Mouse (Mus musculus) limb, embryonic 11.5 days (tissue): ENCODE results near the gene Yif1b. TPM values are rescaled to one million over a fixed set of nuclear protein-coding genes. Genes with fewer than 3 reads are reported as not detected.
"Not testable (repeated sequence)": the region's sequence is repeated elsewhere in the genome, so short reads cannot be mapped to it uniquely, and the experiment has no call there.

Experiments
- ATAC-seq: fragments of 200-750 bp; cut with Nextera tagmentation; 2 replicates; pipeline ENCODE4 v1.8.0; 2017; ENCODE audit warnings: low read depth; ENCODE audit not compliant: insufficient number of reproducible peaks, low FRiP score, low TSS enrichment
- DNase-seq: peaks from one replicate; pipeline ENCODE4 v3.0.0-alpha.2; 2015; ENCODE audit warnings: low spot score
- H3K27ac ChIP-seq: fragments of 300-500 bp; sonication (generic); replicated peaks from 2 replicates; pipeline ENCODE4 v1.5.1; 2014; ENCODE audit warnings: low read depth, mild to moderate bottlenecking, low read length
- H3K27me3 ChIP-seq: fragments of 300-500 bp; sonication (generic); 2 replicates; pipeline ENCODE4 v1.6.1; 2014; ENCODE audit warnings: mild to moderate bottlenecking, low read length, mixed read lengths; ENCODE audit not compliant: control insufficient read depth, insufficient read depth
- H3K36me3 ChIP-seq: fragments of 300-500 bp; sonication (generic); 2 replicates; pipeline ENCODE4 v1.6.1; 2014; ENCODE audit warnings: mild to moderate bottlenecking, low read length, moderate library complexity, mixed read lengths; ENCODE audit not compliant: control insufficient read depth, insufficient read depth
- H3K4me1 ChIP-seq: fragments of 300-500 bp; sonication (generic); 2 replicates; pipeline ENCODE4 v1.6.1; 2014; ENCODE audit warnings: low read length, mixed read lengths; ENCODE audit not compliant: control insufficient read depth, insufficient read depth
- H3K4me2 ChIP-seq: fragments of 300-500 bp; sonication (generic); 2 replicates; pipeline ENCODE4 v1.6.1; 2014; ENCODE audit warnings: low read depth, mild to moderate bottlenecking, moderate library complexity; ENCODE audit not compliant: severe bottlenecking
- H3K4me3 ChIP-seq: fragments of 300-500 bp; sonication (generic); 2 replicates; pipeline ENCODE4 v1.5.1; 2014; ENCODE audit warnings: low read depth, low read length
- H3K9ac ChIP-seq: fragments of 300-500 bp; sonication (generic); 2 replicates; pipeline ENCODE4 v1.6.1; 2014; ENCODE audit warnings: mild to moderate bottlenecking, low read length
- H3K9me3 ChIP-seq: fragments of 300-500 bp; sonication (generic); 2 replicates; pipeline ENCODE4 v1.6.1; 2016; ENCODE audit warnings: low read length; ENCODE audit not compliant: control insufficient read depth
- WGBS: fragments of 180-500 bp; shearing (Covaris S2); extraction: QIAGEN DNeasy Blood & Tissue Kit; methylation state at CpG from one replicate; pipeline ENCODE4 v1.1.7; 2014; 5-methylcytosine and 5-hydroxymethylcytosine counted together
- polyA plus RNA-seq: library from polyadenylated mRNA; unstranded; fragments of >200 nt; fragmentation: Nextera tagmentation; extraction: Ambion mirVana; gene quantifications from 2 replicates; pipeline ENCODE4 v1.2.1, GENCODE M21; 2014

Gene Yif1b
- polyA plus RNA-seq, result 90.8 and 101 TPM in 2 replicates

GRCm38 (mm10) chr7:29238019-29238967 is at the start of gene Yif1b:
Gene Yif1b (plus strand): TSS chr7:29238329.
- no peaks in the 10 kb centered on the region for H3K36me3 ChIP-seq
- under 1% methylated on average over 60 of the region's 60 CpGs for WGBS
- ATAC-seq, result peak; percentile 98

GRCm38 (mm10) chr7:29194230-29194629 is 43.9 kb upstream of the Yif1b start:
- H3K4me1 ChIP-seq, H3K27me3 ChIP-seq: not testable (repeated sequence)

More at GRCm38 (mm10) chr7:29238019-29238967, at the start of gene Yif1b:
- Histone ChIP-seq H3K9me3 (no peaks in the 10 kb centered on the region), H3K4me2 (peak within 1 kb of the TSS; percentile 75), H3K27me3 (no peaks in the 10 kb centered on the region), H3K4me1 (peaks cover 2% of the 10 kb centered on the region; the same call in 1 of the 2 replicates), H3K9ac (peak within 1 kb of the TSS; percentile 72), H3K4me3 (peak within 1 kb of the TSS; percentile 59), H3K27ac (peak within 1 kb of the TSS; percentile 52; the same call in 1 of the 2 replicates)
- DNase-seq, result peak; percentile 99

GRCm38 (mm10) chr7:29202577-29202976 is 35.6 kb upstream of the Yif1b start:
- Histone ChIP-seq H3K4me3 (no peak overlapping the region), H3K27ac (no peak overlapping the region)
- 87% methylated on average over 6 of the region's 6 CpGs for whole genome bisulfite sequencing

More at GRCm38 (mm10) chr7:29194230-29194629, 43.9 kb upstream of the Yif1b start:
- not testable (repeated sequence) for H3K4me2 ChIP-seq, H3K9ac ChIP-seq, H3K27ac ChIP-seq, H3K9me3 ChIP-seq, H3K4me3 ChIP-seq, DNase-seq, ATAC-seq, H3K36me3 ChIP-seq
- 95% methylated on average over 1 of the region's 1 CpGs for WGBS

GRCm38 (mm10) chr7:29211013-29211412 is 27.1 kb upstream of the Yif1b start:
- not testable (repeated sequence) for DNase-seq, H3K4me1 ChIP-seq, H3K4me2 ChIP-seq, H3K9ac ChIP-seq, H3K27ac ChIP-seq, H3K36me3 ChIP-seq, H3K9me3 ChIP-seq, H3K27me3 ChIP-seq, ATAC-seq
- 26% methylated on average over 15 of the region's 15 CpGs for WGBS
- peak overlapping the region; percentile 3; the same call in 1 of the 2 replicates for H3K4me3 ChIP-seq

More at GRCm38 (mm10) chr7:29202577-29202976, 35.6 kb upstream of the Yif1b start:
- ATAC-seq (no peak), DNase-seq (no peak)
- H3K9ac ChIP-seq, result no peak overlapping the region
- H3K4me2 ChIP-seq, result no peak overlapping the region
- H3K36me3 ChIP-seq, result no peaks in the 10 kb centered on the region
- no peaks in the 10 kb centered on the region for H3K4me1 ChIP-seq
- H3K9me3 ChIP-seq, result no peaks in the 10 kb centered on the region
- H3K27me3 ChIP-seq, result no peaks in the 10 kb centered on the region

GRCm38 (mm10) chr7:29211415-29212198 is 26.5 kb upstream of the Yif1b start:
- no peak overlapping the region for H3K9ac ChIP-seq
- 3% methylated on average over 34 of the region's 34 CpGs for WGBS
- peak; percentile 60; the same call in 1 of the 2 replicates for ATAC-seq

GRCm38 (mm10) chr7:29212199-29212765 is 25.8 kb upstream of the Yif1b start:
- H3K9ac ChIP-seq, result no peak overlapping the region
- H3K27ac ChIP-seq, result no peak overlapping the region
- H3K4me2 ChIP-seq, result no peak overlapping the region
- H3K9me3 ChIP-seq, result no peaks in the 10 kb centered on the region
- H3K36me3 ChIP-seq, result no peaks in the 10 kb centered on the region
- 13% methylated on average over 26 of the region's 26 CpGs for WGBS
- DNase-seq (peak; percentile 38), ATAC-seq (no peak)
- H3K4me3 ChIP-seq, result no peak overlapping the region; the same call in 1 of the 2 replicates
- no peaks in the 10 kb centered on the region for H3K4me1 ChIP-seq
- peaks cover 3% of the 10 kb centered on the region; the same call in 1 of the 2 replicates for H3K27me3 ChIP-seq

More at GRCm38 (mm10) chr7:29211415-29212198, 26.5 kb upstream of the Yif1b start:
- Histone ChIP-seq H3K4me2 (peak overlapping the region; percentile 37; the same call in 1 of the 2 replicates), H3K27me3 (peaks cover 3% of the 10 kb centered on the region; the same call in 1 of the 2 replicates), H3K4me3 (peak overlapping the region; percentile 3), H3K4me1 (no peaks in the 10 kb centered on the region), H3K9me3 (no peaks in the 10 kb centered on the region), H3K36me3 (no peaks in the 10 kb centered on the region), H3K27ac (no peak overlapping the region)
- DNase-seq, result peak; percentile 78

- H3K36me3 ChIP-seq, H3K4me1 ChIP-seq, H3K27me3 ChIP-seq, H3K9ac ChIP-seq, H3K27ac ChIP-seq, H3K4me3 ChIP-seq, H3K9me3 ChIP-seq, ATAC-seq: not testable (repeated sequence)
- H3K4me2 ChIP-seq, result peak overlapping the region; percentile 33
- DNase-seq, result peak; percentile 25
- 14% methylated on average over 40 of the region's 40 CpGs for WGBS
Measured at GRCm38 (mm10) chr7:29212775-29213560, 25.2 kb upstream of the Yif1b start.
